Mouse (Mus musculus): ENCODE results near the gene Dock1. TPM values are rescaled to one million over a fixed set of nuclear protein-coding genes. Genes with fewer than 3 reads are reported as not detected.

The Dock1 gene
- total and polyA plus RNA-seq, 3 experiments = not detected

GRCm38 (mm10) chr7:134722361-134722760 is 51.9 kb downstream of the Dock1 start:
- no peaks in the 10 kb centered on the region for H3K36me3 ChIP-seq (replicated peaks in 1 of 2; ENCODE audit: control insufficient read depth in 1 of 2, insufficient read depth in 1 of 2, low read length in 1 of 2)
- dilution Hi-C loops (cut with MboI; ENCODE audit: extremely low pct_ligation_motif_present, extremely low pct_unique_long_range_greater_than_20kb, low sequenced_read_pairs) (no loop called here), in situ Hi-C loops (cut with MboI; ENCODE audit: low pct_ligation_motif_present, low pct_unique_long_range_greater_than_20kb, low sequenced_read_pairs) (no loop called here)

GRCm38 (mm10) chr7:134722955-134723354 is 52.5 kb downstream of the Dock1 start:
- Histone ChIP-seq H3K79me2 (replicated peaks; ENCODE audit: control insufficient read depth, extremely low read depth, insufficient read depth, poor library complexity, severe bottlenecking) (no peaks in the 10 kb centered on the region), H3K4me1 (ENCODE audit: control insufficient read depth in 1 of 2, insufficient read depth in 2 of 2) (no peaks in the 10 kb centered on the region), H3K27me3 (replicated peaks) (no peaks in the 10 kb centered on the region), H3K9ac (ENCODE audit: insufficient read depth, low read depth) (no peak overlapping the region), H3K9me3 (replicated peaks; ENCODE audit: low read length) (peaks cover 82% of the 10 kb centered on the region), H3K4me2 (ENCODE audit: insufficient read depth, low read depth, poor library complexity, severe bottlenecking) (no peak overlapping the region), H3K4me3 (replicated peaks in 1 of 3; ENCODE audit: low read depth in 2 of 3, low read length in 2 of 3, poor library complexity in 1 of 3) (no peak overlapping the region), H3K36me3 (replicated peaks in 1 of 2; ENCODE audit: control insufficient read depth in 1 of 2, insufficient read depth in 1 of 2, low read length in 1 of 2) (no peaks in the 10 kb centered on the region), H3K27ac (ENCODE audit: insufficient read depth, low read depth) (no peak overlapping the region)
- in situ Hi-C loops (cut with MboI; ENCODE audit: low pct_ligation_motif_present, low pct_unique_long_range_greater_than_20kb, low sequenced_read_pairs) (no loop called here), dilution Hi-C loops (cut with MboI; ENCODE audit: extremely low pct_ligation_motif_present, extremely low pct_unique_long_range_greater_than_20kb, low sequenced_read_pairs) (no loop called here)
- DNase-seq (ENCODE audit: extremely low read depth) = no peak
- TF ChIP-seq EP300 (IDR thresholded peaks at IDR 0.05; ENCODE audit: low read length) (no peak), MYC (IDR thresholded peaks at IDR 0.05; ENCODE audit: low read depth, low read length) (no peak), POLR2A (IDR thresholded peaks at IDR 0.05; ENCODE audit: low read depth, low read length) (no peak), ZC3H11A (IDR thresholded peaks at IDR 0.05; ENCODE audit: low read depth, low read length) (no peak), RCOR1 (conservative IDR thresholded peaks at IDR 0.05; ENCODE audit: low read depth, low read length) (no peak), ZMIZ1 (IDR thresholded peaks at IDR 0.05; ENCODE audit: low read depth, low read length) (no peak), HCFC1 (IDR thresholded peaks at IDR 0.05; ENCODE audit: low read depth, low read length) (no peak)

More at GRCm38 (mm10) chr7:134722361-134722760, 51.9 kb downstream of the Dock1 start:
- no peak for DNase-seq (ENCODE audit: extremely low read depth)
- Histone ChIP-seq H3K27me3 (replicated peaks) (no peaks in the 10 kb centered on the region), H3K4me2 (ENCODE audit: insufficient read depth, low read depth, poor library complexity, severe bottlenecking) (no peak overlapping the region), H3K79me2 (replicated peaks; ENCODE audit: control insufficient read depth, extremely low read depth, insufficient read depth, poor library complexity, severe bottlenecking) (no peaks in the 10 kb centered on the region), H3K4me3 (replicated peaks in 1 of 3; ENCODE audit: low read depth in 2 of 3, low read length in 2 of 3, poor library complexity in 1 of 3) (no peak overlapping the region), H3K27ac (ENCODE audit: insufficient read depth, low read depth) (no peak overlapping the region), H3K9me3 (replicated peaks; ENCODE audit: low read length) (peaks cover 80% of the 10 kb centered on the region), H3K4me1 (ENCODE audit: control insufficient read depth in 1 of 2, insufficient read depth in 2 of 2) (no peaks in the 10 kb centered on the region), H3K9ac (ENCODE audit: insufficient read depth, low read depth) (no peak overlapping the region)
- TF ChIP-seq ELF1 (IDR thresholded peaks at IDR 0.05; ENCODE audit: low read depth, low read length) (no peak), BHLHE40 (IDR thresholded peaks at IDR 0.05; ENCODE audit: low read depth, low read length) (no peak), E2F4 (IDR thresholded peaks at IDR 0.05; ENCODE audit: insufficient replicate concordance, low read depth, low read length) (no peak), PAX5 (IDR thresholded peaks at IDR 0.05; ENCODE audit: low read length) (no peak), MYC (IDR thresholded peaks at IDR 0.05; ENCODE audit: low read depth, low read length) (no peak), IRF4 (IDR thresholded peaks at IDR 0.05; ENCODE audit: low read depth, low read length) (no peak), EP300 (IDR thresholded peaks at IDR 0.05; ENCODE audit: low read length) (no peak), ZKSCAN1 (IDR thresholded peaks at IDR 0.05; ENCODE audit: borderline replicate concordance, low read depth, low read length) (no peak), ETS1 (conservative IDR thresholded peaks at IDR 0.05; ENCODE audit: low read depth, low read length) (no peak), HCFC1 (IDR thresholded peaks at IDR 0.05; ENCODE audit: low read depth, low read length) (no peak), TBP (conservative IDR thresholded peaks at IDR 0.05; ENCODE audit: low read depth, low read length) (no peak), POLR2A (IDR thresholded peaks at IDR 0.05; ENCODE audit: low read depth, low read length) (no peak)

All from CH12.LX (cell line).